Mouse (Mus musculus): ENCODE measurements around the gene Pcbp1.
"Not testable (repeated sequence)": the region's sequence is repeated elsewhere in the genome, so short reads cannot be mapped to it uniquely, and the experiment has no call there.

The Pcbp1 gene

GRCm38 (mm10) chr6:86494767-86495166 lies 31.4 kb downstream of the Pcbp1 start:
- DNase-seq (ENCODE audit: low read depth, low spot score): no peak

GRCm38 (mm10) chr6:86493469-86494263 lies 32.5 kb downstream of the Pcbp1 start:
- DNase-seq (ENCODE audit: low read depth, low spot score): no peak

- DNase-seq (ENCODE audit: low read depth, low spot score): not testable (repeated sequence)
Measured at GRCm38 (mm10) chr6:86490413-86490812, 35.7 kb downstream of the Pcbp1 start.

GRCm38 (mm10) chr6:86489945-86490344 lies 36.2 kb downstream of the Pcbp1 start:
- DNase-seq (ENCODE audit: low read depth, low spot score): no peak

- DNase-seq (ENCODE audit: low read depth, low spot score): no peak
Measured at GRCm38 (mm10) chr6:86488149-86488485, 38.0 kb downstream of the Pcbp1 start.

- peak; percentile 75 for DNase-seq (ENCODE audit: low read depth, low spot score)
Measured at GRCm38 (mm10) chr6:86487358-86488148, 38.6 kb downstream of the Pcbp1 start.

- no peak for DNase-seq (ENCODE audit: low read depth, low spot score)
Measured at GRCm38 (mm10) chr6:86485943-86486640, 40.0 kb downstream of the Pcbp1 start.

- DNase-seq (ENCODE audit: low read depth, low spot score): no peak
Measured at GRCm38 (mm10) chr6:86481871-86482270, 44.2 kb downstream of the Pcbp1 start.

GRCm38 (mm10) chr6:86480189-86480831 lies 45.8 kb downstream of the Pcbp1 start:
- peak; percentile 36 for DNase-seq (ENCODE audit: low read depth, low spot score)

- DNase-seq (ENCODE audit: low read depth, low spot score): no peak
Measured at GRCm38 (mm10) chr6:86479816-86480188, 46.3 kb downstream of the Pcbp1 start.

GRCm38 (mm10) chr6:86479311-86479710 lies 46.8 kb downstream of the Pcbp1 start:
- DNase-seq (ENCODE audit: low read depth, low spot score): no peak

GRCm38 (mm10) chr6:86476931-86477330 lies 49.2 kb downstream of the Pcbp1 start:
- DNase-seq (ENCODE audit: low read depth, low spot score): no peak

- no peak for DNase-seq (ENCODE audit: low read depth, low spot score)
Measured at GRCm38 (mm10) chr6:86475462-86476167, 50.5 kb downstream of the Pcbp1 start.

- DNase-seq (ENCODE audit: low read depth, low spot score): no peak
Measured at GRCm38 (mm10) chr6:86474646-86475181, 51.4 kb downstream of the Pcbp1 start.

Measured in embryo, embryonic 11.5 days (tissue).